Mouse (Mus musculus) forebrain, embryonic 14.5 days (tissue): ENCODE measurements around the gene Ppp3ca. TPM values are rescaled to one million over a fixed set of nuclear protein-coding genes. Genes with fewer than 3 reads are reported as not detected.
A peak's percentile ranks its signal among the peaks of the same experiment; 100 is the strongest.

Source experiments
- ATAC-seq: fragments of 200-750 bp; cut with Nextera tagmentation; 2 replicates; pipeline ENCODE4 v1.8.0; 2017; ENCODE audit warnings: mild to moderate bottlenecking, moderate library complexity
- DNase-seq: peaks from one replicate; pipeline ENCODE4 v3.0.0-alpha.2; 2015; ENCODE audit warnings: low spot score
- H3K27ac ChIP-seq: fragments of 300-500 bp; sonication (generic); 2 replicates; pipeline ENCODE4 v1.5.1; 2014; ENCODE audit warnings: low read depth, mild to moderate bottlenecking, control low read depth, low read length, moderate library complexity
- H3K27me3 ChIP-seq: fragments of 300-500 bp; sonication (generic); replicated peaks from 2 replicates; pipeline ENCODE4 v1.6.1; 2014; ENCODE audit warnings: low read length, control low read depth, mixed read lengths; ENCODE audit not compliant: control insufficient read depth, insufficient read depth
- H3K36me3 ChIP-seq: fragments of 300-500 bp; sonication (generic); 2 replicates; pipeline ENCODE4 v1.6.1; 2014; ENCODE audit warnings: low read length, control low read depth; ENCODE audit not compliant: control insufficient read depth, insufficient read depth
- H3K4me1 ChIP-seq: fragments of 300-500 bp; sonication (generic); 2 replicates; pipeline ENCODE4 v1.6.1; 2014; ENCODE audit warnings: antibody characterized with exemption, low read length, control low read depth; ENCODE audit not compliant: control insufficient read depth, insufficient read depth
- H3K4me2 ChIP-seq: fragments of 300-500 bp; sonication (generic); 2 replicates; pipeline ENCODE4 v1.6.1; 2014; ENCODE audit warnings: mild to moderate bottlenecking, control low read depth, low read length
- H3K4me3 ChIP-seq: fragments of 300-500 bp; sonication (generic); 2 replicates; pipeline ENCODE4 v1.5.1; 2014; ENCODE audit warnings: low read depth, low read length, control low read depth
- H3K9ac ChIP-seq: fragments of 300-500 bp; sonication (generic); 2 replicates; pipeline ENCODE4 v1.6.1; 2014; ENCODE audit warnings: mild to moderate bottlenecking, low read length, control low read depth, moderate library complexity
- H3K9me3 ChIP-seq: fragments of 300-500 bp; sonication (generic); replicated peaks from 2 replicates; pipeline ENCODE4 v1.6.1; 2016; ENCODE audit warnings: low read length, control low read depth, mixed read lengths; ENCODE audit not compliant: control insufficient read depth
- WGBS: fragments of 180-500 bp; shearing (Covaris S2); extraction: QIAGEN DNeasy Blood & Tissue Kit; methylation state at CpG from one replicate; pipeline ENCODE4 v1.1.7; 2014; 5-methylcytosine and 5-hydroxymethylcytosine counted together
- polyA plus RNA-seq: library from polyadenylated mRNA; unstranded; fragments of >200 nt; fragmentation: Nextera tagmentation; extraction: Ambion mirVana; gene quantifications from 2 replicates; pipeline ENCODE4 v1.2.1, GENCODE M21; 2014

Gene Ppp3ca
- polyA plus RNA-seq, 1 experiment from 2014 or later = 84.4 TPM

- Histone ChIP-seq H3K4me2 (no peak overlapping the region), H3K4me3 (no peak overlapping the region), H3K9me3 (no peaks in the 10 kb centered on the region), H3K27ac (no peak overlapping the region), H3K36me3 (no peaks in the 10 kb centered on the region), H3K9ac (no peak overlapping the region), H3K27me3 (no peaks in the 10 kb centered on the region), H3K4me1 (peaks cover 11% of the 10 kb centered on the region)
- DNase-seq (no peak), ATAC-seq (no peak)
- 78% methylated on average over 5 of the region's 5 CpGs for WGBS
These were observed 159.2 kb downstream of the Ppp3ca start for GRCm38 (mm10) chr3:136829109-136829508.

DNA sequence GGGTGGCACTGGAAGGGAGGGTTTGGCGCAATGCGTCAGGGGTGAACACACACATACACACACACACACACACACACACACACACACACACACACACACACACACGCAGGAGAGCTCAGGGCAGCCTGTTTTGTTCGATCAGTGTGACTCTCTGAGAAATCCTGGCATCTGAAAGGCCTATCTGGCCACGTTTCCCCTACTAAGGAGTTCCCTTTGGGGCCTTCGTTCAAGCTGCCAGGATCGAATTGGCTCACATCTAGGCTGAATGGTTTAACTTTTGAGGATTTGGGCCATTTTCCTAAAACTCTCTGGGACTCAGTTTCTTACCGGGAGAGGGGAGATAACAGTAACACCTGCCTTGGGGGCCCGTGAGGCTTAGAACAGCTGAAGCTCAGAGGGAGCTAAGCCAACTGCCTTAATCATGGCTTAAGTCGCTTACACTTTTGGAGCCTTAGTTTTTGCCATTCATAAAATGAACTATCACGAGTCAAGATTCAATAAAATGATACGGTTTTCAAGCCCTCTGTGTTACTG is 160.8 kb downstream of the Ppp3ca start:
- ATAC-seq (no peak), DNase-seq (no peak)
- H3K27ac ChIP-seq = no peak overlapping the region
- no peaks in the 10 kb centered on the region for H3K27me3 ChIP-seq
- H3K9me3 ChIP-seq = no peaks in the 10 kb centered on the region
- no peaks in the 10 kb centered on the region for H3K36me3 ChIP-seq
- WGBS = 80% methylated on average over 12 of the region's 12 CpGs
- H3K4me3 ChIP-seq = no peak overlapping the region
- H3K9ac ChIP-seq = no peak overlapping the region
- peaks cover 13% of the 10 kb centered on the region for H3K4me1 ChIP-seq
- H3K4me2 ChIP-seq = no peak overlapping the region

GRCm38 (mm10) chr3:136833003-136833745 is 163.2 kb downstream of the Ppp3ca start:
- H3K27ac ChIP-seq = no peak overlapping the region
- ATAC-seq = 0 out of 2 replicates have a peak, but pooled peaks have one; percentile 13

DNA sequence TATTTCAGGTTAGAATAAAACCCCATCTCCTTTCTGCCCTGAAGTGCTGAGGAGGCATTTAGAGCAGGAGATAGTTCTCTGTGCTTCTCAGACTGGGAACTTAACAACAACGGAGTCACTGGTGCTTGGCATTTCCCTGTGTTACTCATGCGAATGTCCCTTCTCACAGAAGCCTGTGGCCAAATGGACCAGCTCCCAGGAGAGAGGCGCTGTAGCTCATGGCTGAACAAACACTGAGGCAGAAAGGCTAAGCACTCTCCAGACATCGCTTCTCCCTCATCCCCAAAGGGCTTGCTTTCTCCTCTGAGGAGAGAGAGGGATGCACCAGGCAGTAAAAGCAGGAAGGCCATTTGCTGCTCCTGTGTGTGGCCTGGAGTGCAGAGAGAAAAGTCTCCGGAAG is 164.0 kb downstream of the Ppp3ca start:
- 12% methylated on average over 5 of the region's 5 CpGs for WGBS
- Histone ChIP-seq H3K9ac (no peak overlapping the region), H3K4me1 (peaks cover 25% of the 10 kb centered on the region), H3K27me3 (no peaks in the 10 kb centered on the region), H3K4me3 (no peak overlapping the region), H3K36me3 (no peaks in the 10 kb centered on the region), H3K27ac (no peak overlapping the region), H3K4me2 (peak overlapping the region; percentile 20; the same call in 1 of the 2 replicates), H3K9me3 (no peaks in the 10 kb centered on the region)
- DNase-seq (peak; percentile 49), ATAC-seq (no peak)

More at GRCm38 (mm10) chr3:136833003-136833745, 163.2 kb downstream of the Ppp3ca start:
- no peak for DNase-seq
- H3K4me2 ChIP-seq = peak overlapping the region; percentile 20; the same call in 1 of the 2 replicates
- no peaks in the 10 kb centered on the region for H3K27me3 ChIP-seq
- peaks cover 25% of the 10 kb centered on the region for H3K4me1 ChIP-seq
- no peak overlapping the region for H3K4me3 ChIP-seq
- H3K36me3 ChIP-seq = no peaks in the 10 kb centered on the region
- 26% methylated on average over 11 of the region's 11 CpGs for WGBS
- no peaks in the 10 kb centered on the region for H3K9me3 ChIP-seq
- no peak overlapping the region for H3K9ac ChIP-seq

DNA sequence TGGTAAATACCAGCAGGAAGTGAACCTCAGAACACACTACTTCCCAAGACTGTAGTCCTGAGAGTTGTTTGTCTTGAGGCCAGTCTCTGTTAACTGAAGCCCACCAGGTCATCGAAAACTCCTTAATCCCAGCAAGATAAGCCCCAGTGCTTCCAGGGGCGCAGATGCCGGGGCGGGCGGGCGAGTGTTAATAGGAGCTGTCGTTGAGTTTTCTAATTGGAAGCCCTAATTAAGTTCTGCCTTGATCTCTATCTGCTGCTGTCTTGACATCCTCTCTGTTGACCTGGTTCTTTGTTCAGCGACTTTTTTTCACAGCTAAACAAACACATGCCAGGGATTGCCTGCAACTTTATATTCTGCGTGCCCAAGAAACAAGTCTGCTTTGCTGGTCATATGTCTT is 165.9 kb downstream of the Ppp3ca start:
- H3K9me3 ChIP-seq = no peaks in the 10 kb centered on the region
- H3K4me2 ChIP-seq = no peak overlapping the region
- H3K9ac ChIP-seq = no peak overlapping the region
- DNase-seq = peak; percentile 45
- H3K4me1 ChIP-seq = peaks cover 25% of the 10 kb centered on the region
- H3K4me3 ChIP-seq = no peak overlapping the region
- no peak overlapping the region for H3K27ac ChIP-seq
- H3K27me3 ChIP-seq = no peaks in the 10 kb centered on the region
- peak; percentile 47 for ATAC-seq
- no peaks in the 10 kb centered on the region for H3K36me3 ChIP-seq
- 3% methylated on average over 9 of the region's 9 CpGs for WGBS

DNA sequence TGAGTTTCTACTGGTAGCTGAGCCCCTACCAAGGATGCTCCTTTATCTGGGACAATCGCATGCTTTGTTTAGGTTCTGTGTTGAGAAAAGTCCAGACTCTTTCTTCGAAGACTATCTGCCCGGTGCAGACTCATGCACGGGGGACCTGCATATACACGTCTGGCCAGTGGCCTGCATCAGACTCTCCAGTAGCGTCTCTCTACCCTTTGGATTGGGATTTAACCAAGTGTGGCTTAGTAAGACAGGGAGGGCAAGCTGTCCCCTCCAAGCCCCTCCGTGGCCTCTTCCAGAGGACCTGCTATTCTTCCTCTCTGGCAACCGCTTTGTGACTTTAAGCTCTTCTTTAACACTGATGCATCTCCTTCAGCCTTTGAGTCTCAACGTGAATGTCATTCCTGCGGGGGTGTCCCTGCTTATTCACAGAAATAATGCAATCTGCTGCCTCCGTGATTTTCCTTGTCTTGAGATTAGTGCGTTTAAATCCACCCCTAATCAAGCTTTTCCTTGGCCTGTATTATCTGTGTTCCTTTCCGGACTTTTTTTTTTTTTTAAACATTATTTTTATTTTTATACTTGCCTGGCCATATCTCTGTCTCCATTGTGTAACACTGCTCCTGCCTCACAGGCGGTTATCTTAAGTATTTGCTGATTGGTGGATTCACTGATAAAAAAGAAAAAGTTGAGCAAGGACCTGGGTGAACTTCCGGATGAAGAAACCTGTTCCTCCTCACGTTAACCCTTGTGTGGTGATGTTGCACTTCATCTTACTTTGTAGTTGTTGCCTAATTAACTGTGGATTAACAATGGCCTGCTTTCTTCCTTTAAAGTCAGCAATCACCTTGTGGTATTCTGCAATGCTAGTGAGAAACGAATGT is 166.6 kb downstream of the Ppp3ca start:
- no peaks in the 10 kb centered on the region for H3K9me3 ChIP-seq
- peaks cover 25% of the 10 kb centered on the region for H3K4me1 ChIP-seq
- H3K27me3 ChIP-seq = no peaks in the 10 kb centered on the region
- no peak overlapping the region for H3K4me3 ChIP-seq
- H3K36me3 ChIP-seq = no peaks in the 10 kb centered on the region
- H3K27ac ChIP-seq = no peak overlapping the region
- DNase-seq = no peak
- ATAC-seq = peak; percentile 32; the same call in 1 of the 2 replicates
- no peak overlapping the region for H3K4me2 ChIP-seq
- WGBS = 17% methylated on average over 17 of the region's 17 CpGs
- no peak overlapping the region for H3K9ac ChIP-seq

GRCm38 (mm10) chr3:136837589-136837988 is 167.7 kb downstream of the Ppp3ca start:
- no peak overlapping the region for H3K27ac ChIP-seq
- ATAC-seq = no peak
- 93% methylated on average over 3 of the region's 3 CpGs for WGBS

DNA sequence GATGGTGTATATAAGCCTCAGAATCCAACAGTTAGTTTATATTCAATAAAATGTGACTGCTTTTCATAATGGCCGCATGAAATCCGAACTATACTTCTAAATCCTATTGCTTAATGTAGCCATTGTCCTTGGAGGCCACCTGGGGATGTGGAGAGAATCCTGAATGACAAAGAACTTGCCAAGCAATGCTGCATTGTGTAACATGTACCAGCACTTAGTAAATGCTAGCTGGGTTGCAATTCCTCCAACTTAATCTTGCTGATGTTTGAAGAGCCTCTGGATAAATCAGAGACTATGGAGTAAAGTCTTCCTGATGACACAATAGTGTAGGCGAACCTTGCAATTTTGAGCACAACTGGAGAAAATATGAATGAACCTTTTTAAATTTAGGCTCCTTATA is 171.4 kb downstream of the Ppp3ca start:
- H3K27me3 ChIP-seq = no peaks in the 10 kb centered on the region
- no peak for DNase-seq
- no peak overlapping the region for H3K27ac ChIP-seq
- ATAC-seq = no peak
- H3K9ac ChIP-seq = no peak overlapping the region
- H3K9me3 ChIP-seq = no peaks in the 10 kb centered on the region
- no peak overlapping the region for H3K4me2 ChIP-seq
- no peak overlapping the region for H3K4me3 ChIP-seq
- H3K4me1 ChIP-seq = peaks cover 17% of the 10 kb centered on the region
- H3K36me3 ChIP-seq = no peaks in the 10 kb centered on the region
- WGBS = 53% methylated on average over 3 of the region's 3 CpGs

More at GRCm38 (mm10) chr3:136837589-136837988, 167.7 kb downstream of the Ppp3ca start:
- DNase-seq = no peak
- Histone ChIP-seq H3K27me3 (no peaks in the 10 kb centered on the region), H3K4me1 (peaks cover 28% of the 10 kb centered on the region), H3K4me2 (no peak overlapping the region), H3K9me3 (no peaks in the 10 kb centered on the region), H3K4me3 (no peak overlapping the region), H3K9ac (no peak overlapping the region), H3K36me3 (no peaks in the 10 kb centered on the region)
